Mouse (Mus musculus) embryonic facial prominence, embryonic 11.5 days (tissue): ENCODE results near the gene Slc5a5. TPM values are rescaled to one million over a fixed set of nuclear protein-coding genes. Genes with fewer than 3 reads are reported as not detected.

Source experiments
- ATAC-seq: fragments of 200-750 bp; cut with Nextera tagmentation; replicated peaks from 2 replicates; pipeline ENCODE4 v1.8.0; 2017; ENCODE audit warnings: low read depth; ENCODE audit not compliant: insufficient number of reproducible peaks, low FRiP score, low TSS enrichment
- DNase-seq: peaks from one replicate; pipeline ENCODE4 v3.0.0-alpha.2; 2015; ENCODE audit warnings: low spot score
- H3K27ac ChIP-seq: fragments of 300-500 bp; sonication (generic); replicated peaks from 2 replicates; pipeline ENCODE4 v1.5.1; 2014; ENCODE audit warnings: mild to moderate bottlenecking, low read depth, low read length, control low read depth
- H3K27me3 ChIP-seq: fragments of 300-500 bp; sonication (generic); 2 replicates; pipeline ENCODE4 v1.6.1; 2014; ENCODE audit warnings: mild to moderate bottlenecking, low read length, moderate library complexity, mixed read lengths; ENCODE audit not compliant: control insufficient read depth, insufficient read depth
- H3K36me3 ChIP-seq: fragments of 300-500 bp; sonication (generic); replicated peaks from 2 replicates; pipeline ENCODE4 v1.6.1; 2014; ENCODE audit warnings: low read depth, mild to moderate bottlenecking, low read length, moderate library complexity, mixed read lengths; ENCODE audit not compliant: control insufficient read depth, insufficient read depth
- H3K4me1 ChIP-seq: fragments of 300-500 bp; sonication (generic); 2 replicates; pipeline ENCODE4 v1.6.1; 2014; ENCODE audit warnings: low read length, mixed read lengths; ENCODE audit not compliant: control insufficient read depth, insufficient read depth
- H3K4me2 ChIP-seq: fragments of 300-500 bp; sonication (generic); 2 replicates; pipeline ENCODE4 v1.6.1; 2014; ENCODE audit warnings: low read depth, mild to moderate bottlenecking, control low read depth, low read length, moderate library complexity
- H3K4me3 ChIP-seq: fragments of 300-500 bp; sonication (generic); 2 replicates; pipeline ENCODE4 v1.5.1; 2014; ENCODE audit warnings: low read depth, low read length, control low read depth
- H3K9ac ChIP-seq: fragments of 300-500 bp; sonication (generic); replicated peaks from 2 replicates; pipeline ENCODE4 v1.6.1; 2014; ENCODE audit warnings: mild to moderate bottlenecking, control low read depth, low read length
- H3K9me3 ChIP-seq: fragments of 300-500 bp; sonication (generic); replicated peaks from 2 replicates; pipeline ENCODE4 v1.6.1; 2016; ENCODE audit warnings: mild to moderate bottlenecking, low read length, inconsistent platforms, mixed read lengths; ENCODE audit not compliant: control insufficient read depth
- WGBS: fragments of 180-500 bp; shearing (Covaris S2); extraction: QIAGEN DNeasy Blood & Tissue Kit; methylation state at CpG from one replicate; pipeline ENCODE4 v1.1.7; 2014; 5-methylcytosine and 5-hydroxymethylcytosine counted together
- polyA plus RNA-seq: library from polyadenylated mRNA; unstranded; fragments of >200 nt; fragmentation: Nextera tagmentation; extraction: Ambion mirVana; gene quantifications from 2 replicates; pipeline ENCODE4 v1.2.1, GENCODE M21; 2014

The Slc5a5 gene
- polyA plus RNA-seq, 1 experiment from 2014 or later: 0.27 TPM

DNA sequence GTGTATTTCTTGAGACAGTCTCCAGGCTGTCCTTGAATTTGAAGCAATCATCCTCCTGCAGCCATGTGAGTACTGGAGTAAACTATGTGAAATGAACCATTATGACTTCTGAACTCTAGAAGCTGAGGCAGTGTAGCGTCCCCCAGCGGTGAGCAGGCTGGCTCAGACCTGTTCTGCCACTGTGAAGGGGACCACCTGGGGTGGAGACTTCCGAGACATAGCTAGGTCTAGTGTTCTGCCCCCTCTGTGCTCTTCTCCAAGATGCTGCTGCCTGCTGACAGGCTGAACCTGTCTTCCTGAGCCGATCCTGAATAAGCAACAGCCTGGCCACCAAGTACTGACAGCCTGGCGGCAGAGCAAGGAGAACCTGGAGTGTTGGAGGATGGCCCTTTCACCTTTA lies 47.4 kb downstream of the Slc5a5 start:
- ATAC-seq (no peak), DNase-seq (no peak)
- Histone ChIP-seq H3K4me2 (no peak overlapping the region), H3K27ac (no peak overlapping the region), H3K4me3 (no peak overlapping the region), H3K9me3 (no peaks in the 10 kb centered on the region), H3K4me1 (no peaks in the 10 kb centered on the region; the same call in 1 of the 2 replicates), H3K36me3 (no peaks in the 10 kb centered on the region), H3K9ac (no peak overlapping the region), H3K27me3 (no peaks in the 10 kb centered on the region)
- 38% methylated on average over 5 of the region's 5 CpGs for WGBS

DNA sequence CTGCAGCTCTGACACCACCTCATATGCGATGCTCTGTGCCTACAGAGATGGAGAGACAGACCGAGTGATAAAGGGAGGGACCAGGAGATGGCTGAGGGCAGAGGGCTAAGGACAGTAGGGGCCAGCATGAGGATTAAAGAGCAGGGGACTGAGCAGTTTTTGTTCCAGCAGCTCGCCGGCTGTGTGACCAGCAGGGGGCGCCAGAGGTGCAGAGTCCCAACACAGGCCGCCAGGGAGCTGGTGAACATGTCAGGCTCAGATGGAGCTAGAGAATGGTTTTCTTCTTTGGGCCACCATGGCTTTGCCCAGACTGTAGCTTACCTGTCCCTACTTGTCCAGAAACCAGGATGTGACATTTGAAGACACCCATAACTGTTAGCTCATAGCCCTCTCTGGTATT lies 48.0 kb downstream of the Slc5a5 start:
- Histone ChIP-seq H3K27me3 (no peaks in the 10 kb centered on the region), H3K9ac (no peak overlapping the region; the same call in 1 of the 2 replicates), H3K36me3 (no peaks in the 10 kb centered on the region), H3K4me3 (no peak overlapping the region), H3K9me3 (no peaks in the 10 kb centered on the region), H3K4me1 (no peaks in the 10 kb centered on the region; the same call in 1 of the 2 replicates), H3K4me2 (no peak overlapping the region), H3K27ac (no peak overlapping the region)
- 1% methylated on average over 6 of the region's 6 CpGs for WGBS
- peak; percentile 86 for DNase-seq
- ATAC-seq: no peak; the same call in 1 of the 2 replicates

DNA sequence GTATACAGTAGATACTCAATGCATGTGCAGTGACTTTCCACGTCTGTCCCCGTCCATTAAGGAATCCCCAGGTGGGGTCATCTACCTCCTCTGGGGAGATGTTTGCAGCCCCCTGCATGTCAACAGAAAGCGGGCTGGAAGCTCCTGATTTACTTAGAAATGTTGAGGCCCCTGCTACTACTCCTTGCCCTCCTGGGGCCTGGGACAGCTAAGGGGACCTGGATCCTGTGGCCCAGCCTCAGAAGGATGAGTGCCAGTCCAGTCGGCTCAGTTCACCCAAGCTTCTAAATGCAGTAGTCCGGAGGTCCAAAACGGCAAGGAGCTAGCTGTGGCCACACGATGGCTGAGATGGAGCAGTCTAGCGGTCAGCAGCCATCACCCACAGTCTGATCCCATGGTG lies 48.6 kb downstream of the Slc5a5 start:
- H3K4me3 ChIP-seq: no peak overlapping the region
- H3K9me3 ChIP-seq: no peaks in the 10 kb centered on the region
- no peak overlapping the region for H3K4me2 ChIP-seq
- H3K27me3 ChIP-seq: no peaks in the 10 kb centered on the region
- no peaks in the 10 kb centered on the region for H3K36me3 ChIP-seq
- no peak for DNase-seq
- WGBS: 91% methylated on average over 8 of the region's 8 CpGs
- no peak overlapping the region for H3K27ac ChIP-seq
- H3K9ac ChIP-seq: no peak overlapping the region; the same call in 1 of the 2 replicates
- no peaks in the 10 kb centered on the region; the same call in 1 of the 2 replicates for H3K4me1 ChIP-seq
- ATAC-seq: no peak

DNA sequence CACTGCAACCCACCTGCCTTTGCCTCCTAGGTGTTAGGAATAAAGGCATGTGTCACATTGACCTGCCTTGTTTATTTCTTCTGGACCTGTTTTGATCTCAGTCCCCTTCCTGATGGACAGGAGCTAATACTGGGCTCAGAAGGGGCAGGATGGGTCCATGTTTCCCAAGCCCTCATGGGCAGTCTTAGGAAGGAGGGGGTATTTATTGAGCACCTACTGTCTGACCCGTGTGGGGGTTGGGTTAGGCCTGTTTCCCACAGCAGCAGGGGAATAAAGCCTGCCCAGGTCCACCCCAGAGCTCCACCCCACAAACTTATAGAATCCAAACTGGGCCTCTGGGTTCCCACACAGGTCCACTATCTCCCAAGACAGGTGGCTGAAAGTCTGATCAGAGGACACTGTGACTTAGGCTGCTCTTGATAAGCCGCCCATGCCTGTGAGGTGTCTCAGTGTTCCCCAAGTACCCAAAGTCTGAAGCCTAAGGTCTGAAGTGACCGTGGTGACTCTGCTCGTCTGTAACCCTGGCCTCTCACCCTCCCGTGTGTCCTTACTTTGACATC lies 49.3 kb downstream of the Slc5a5 start:
- Histone ChIP-seq H3K9me3 (no peaks in the 10 kb centered on the region), H3K27ac (no peak overlapping the region), H3K4me2 (no peak overlapping the region), H3K4me3 (no peak overlapping the region), H3K9ac (no peak overlapping the region), H3K27me3 (no peaks in the 10 kb centered on the region), H3K4me1 (no peaks in the 10 kb centered on the region; the same call in 1 of the 2 replicates), H3K36me3 (no peaks in the 10 kb centered on the region)
- DNase-seq: no peak
- no peak for ATAC-seq
- WGBS: 80% methylated on average over 5 of the region's 5 CpGs

DNA sequence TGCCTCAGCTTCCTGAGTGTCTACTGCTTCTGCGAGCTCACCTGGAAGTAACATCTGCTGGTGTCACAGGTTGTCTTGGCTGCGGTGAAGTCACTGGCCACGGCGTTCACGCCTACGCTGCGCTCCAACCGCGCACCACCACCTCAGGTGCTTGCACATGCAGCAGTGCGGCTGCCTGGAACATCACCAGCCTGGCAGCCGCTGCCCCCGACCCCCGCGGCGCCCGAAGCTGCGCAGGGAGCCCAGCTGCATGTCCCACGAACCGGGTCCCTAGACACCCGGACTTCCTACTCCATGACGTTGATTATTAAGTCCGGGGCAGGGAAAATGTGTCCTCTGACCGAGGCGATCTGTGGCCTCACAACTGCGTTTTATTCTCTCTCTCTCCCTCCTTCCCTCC lies 50.1 kb downstream of the Slc5a5 start:
- Histone ChIP-seq H3K4me2 (no peak overlapping the region), H3K4me1 (no peaks in the 10 kb centered on the region; the same call in 1 of the 2 replicates), H3K27ac (no peak overlapping the region), H3K4me3 (no peak overlapping the region), H3K36me3 (no peaks in the 10 kb centered on the region), H3K27me3 (no peaks in the 10 kb centered on the region), H3K9ac (no peak overlapping the region), H3K9me3 (no peaks in the 10 kb centered on the region)
- 67% methylated on average over 25 of the region's 25 CpGs for WGBS
- no peak for DNase-seq
- no peak for ATAC-seq

DNA sequence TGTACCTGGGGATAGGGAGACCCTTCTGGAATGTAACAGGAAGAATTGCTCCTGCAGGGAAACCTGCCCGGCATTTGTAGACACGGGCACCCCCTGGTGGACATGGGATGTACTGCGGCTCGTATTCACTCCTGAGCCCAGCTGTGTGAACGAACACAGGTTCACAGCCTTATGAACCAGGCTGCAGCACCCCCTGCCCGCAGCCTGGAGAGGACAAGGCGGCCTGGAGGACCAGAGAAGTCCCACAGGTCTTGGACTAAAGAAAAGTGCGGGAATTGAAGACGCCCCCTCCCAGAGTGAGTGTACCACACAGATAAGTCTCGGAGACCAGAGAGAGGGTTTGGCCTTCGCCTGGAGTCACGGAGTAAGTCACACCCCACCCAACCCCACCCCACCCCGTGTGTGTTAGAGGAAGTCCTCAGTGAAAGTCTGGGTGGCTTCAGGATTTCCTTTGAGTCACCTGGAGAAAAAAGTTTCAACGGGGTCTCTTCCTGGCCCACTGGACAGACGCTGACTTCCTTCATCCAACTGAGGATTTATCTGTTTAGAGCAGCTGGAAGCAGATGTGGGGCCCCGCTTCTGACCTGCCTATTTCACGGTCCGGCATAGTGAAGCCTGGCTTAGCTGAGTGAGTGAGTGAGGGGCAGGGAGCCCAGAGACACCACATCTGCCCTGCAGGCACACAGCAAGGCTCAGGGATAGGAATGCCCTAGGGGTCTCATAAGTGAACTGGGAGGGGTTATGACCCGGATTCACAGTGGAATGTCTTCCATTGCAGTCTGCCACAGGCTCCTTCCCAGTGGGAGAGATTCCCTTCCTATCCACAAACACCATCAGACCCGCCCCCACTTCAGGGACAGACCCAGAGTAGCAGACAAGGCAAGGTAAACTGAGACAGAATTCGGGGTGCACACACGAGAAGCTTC lies 51.1 kb downstream of the Slc5a5 start:
- 33% methylated on average over 22 of the region's 22 CpGs for whole genome bisulfite sequencing
- Histone ChIP-seq H3K4me3 (no peak overlapping the region), H3K27me3 (no peaks in the 10 kb centered on the region), H3K9ac (0 out of 2 replicates have a peak overlapping the region, but pooled peaks have one; percentile 34), H3K36me3 (no peaks in the 10 kb centered on the region), H3K4me2 (no peak overlapping the region), H3K9me3 (no peaks in the 10 kb centered on the region), H3K27ac (no peak overlapping the region), H3K4me1 (no peaks in the 10 kb centered on the region; the same call in 1 of the 2 replicates)
- DNase-seq (peak; percentile 93), ATAC-seq (no peak)

DNA sequence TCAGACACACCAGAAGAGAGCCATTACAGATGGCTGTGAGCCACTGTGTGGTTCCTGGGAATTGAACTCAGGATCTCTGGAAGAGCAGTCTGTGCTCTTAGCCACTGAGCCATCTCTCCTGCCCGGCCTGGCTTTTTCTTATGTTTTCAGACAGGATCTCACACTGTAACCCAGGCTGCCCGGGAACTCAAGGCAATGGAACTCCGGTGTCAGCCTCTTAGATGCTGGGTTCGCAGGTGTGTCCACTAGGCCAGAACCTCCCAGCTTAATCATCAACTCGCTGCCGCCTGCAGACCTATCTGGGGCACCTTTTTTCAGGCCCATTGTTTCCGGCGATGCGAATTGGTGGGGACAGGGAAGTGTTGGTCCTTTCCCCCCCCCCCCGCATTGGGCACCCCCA lies 52.0 kb downstream of the Slc5a5 start:
- Histone ChIP-seq H3K36me3 (no peaks in the 10 kb centered on the region), H3K9ac (no peak overlapping the region), H3K4me1 (no peaks in the 10 kb centered on the region; the same call in 1 of the 2 replicates), H3K27ac (no peak overlapping the region), H3K27me3 (no peaks in the 10 kb centered on the region), H3K4me3 (no peak overlapping the region), H3K9me3 (no peaks in the 10 kb centered on the region), H3K4me2 (no peak overlapping the region)
- 56% methylated on average over 10 of the region's 10 CpGs for WGBS
- no peak for ATAC-seq
- no peak for DNase-seq
